Mouse (Mus musculus) lung, embryonic 14.5 days (tissue): ENCODE measurements around the gene Hnrnph1. TPM values are rescaled to one million over a fixed set of nuclear protein-coding genes. Genes with fewer than 3 reads are reported as not detected.

Experiments
- ATAC-seq: fragments of 200-750 bp; cut with Nextera tagmentation; 2 replicates; pipeline ENCODE4 v1.8.0; 2017; ENCODE audit warnings: mild to moderate bottlenecking, moderate TSS enrichment, moderate library complexity; ENCODE audit not compliant: insufficient read depth
- DNase-seq: peaks from one replicate; pipeline ENCODE4 v3.0.0-alpha.2; 2015
- H3K27ac ChIP-seq: fragments of 300-500 bp; sonication (generic); 2 replicates; pipeline ENCODE4 v1.5.1; 2014; ENCODE audit warnings: low read depth, mild to moderate bottlenecking, moderate library complexity
- H3K27me3 ChIP-seq: fragments of 300-500 bp; sonication (generic); 2 replicates; pipeline ENCODE4 v1.6.1; 2014; ENCODE audit warnings: low read length, control low read depth; ENCODE audit not compliant: insufficient read depth
- H3K36me3 ChIP-seq: fragments of 300-500 bp; sonication (generic); 2 replicates; pipeline ENCODE4 v1.6.1; 2014; ENCODE audit warnings: control low read depth; ENCODE audit not compliant: insufficient read depth
- H3K4me1 ChIP-seq: fragments of 300-500 bp; sonication (generic); 2 replicates; pipeline ENCODE4 v1.6.1; 2014; ENCODE audit warnings: antibody characterized with exemption, control low read depth; ENCODE audit not compliant: insufficient read depth
- H3K4me2 ChIP-seq: fragments of 300-500 bp; sonication (generic); 2 replicates; pipeline ENCODE4 v1.6.1; 2014; ENCODE audit warnings: mild to moderate bottlenecking
- H3K4me3 ChIP-seq: fragments of 300-500 bp; sonication (generic); 2 replicates; pipeline ENCODE4 v1.5.1; 2014; ENCODE audit warnings: low read depth, low read length
- H3K9ac ChIP-seq: fragments of 300-500 bp; sonication (generic); 2 replicates; pipeline ENCODE4 v1.6.1; 2014
- H3K9me3 ChIP-seq: fragments of 300-500 bp; sonication (generic); 2 replicates; pipeline ENCODE4 v1.6.1; 2016; ENCODE audit warnings: low read depth, low read length, control low read depth
- CTCF ChIP-seq: IDR thresholded peaks from 2 replicates; pipeline ENCODE4 v1.5.1; 2016; ENCODE audit warnings: antibody characterized with exemption, low read depth
- WGBS: fragments of 180-500 bp; shearing (Covaris S2); extraction: QIAGEN DNeasy Blood & Tissue Kit; methylation state at CpG from one replicate; pipeline ENCODE4 v1.1.7; 2014; 5-methylcytosine and 5-hydroxymethylcytosine counted together
- microRNA counts: library from miRNA; unstranded; fragments of <30 nt; microRNA quantifications from one replicate; lab custom pipeline; 2016
- microRNA-seq: library from miRNA; unstranded; fragments of <30 nt; microRNA quantifications from one replicate; pipeline ENCODE4, GENCODE M21; 2016; ENCODE audit warnings: borderline number of aligned reads
- polyA plus RNA-seq: library from polyadenylated mRNA; unstranded; fragments of >200 nt; fragmentation: Nextera tagmentation; extraction: Ambion mirVana; gene quantifications from 2 replicates; pipeline ENCODE4 v1.2.1, GENCODE M21; 2014

Gene Hnrnph1
- polyA plus RNA-seq, 1 experiment from 2014 or later: 573 TPM

- Histone ChIP-seq H3K4me3 (peak overlapping the region; percentile 83), H3K27ac (peak overlapping the region; percentile 94), H3K36me3 (no peaks in the 10 kb centered on the region), H3K9me3 (no peaks in the 10 kb centered on the region), H3K4me1 (peaks cover 5% of the 10 kb centered on the region; the same call in 1 of the 2 replicates), H3K9ac (peak overlapping the region; percentile 90), H3K27me3 (no peaks in the 10 kb centered on the region), H3K4me2 (peak overlapping the region; percentile 77)
- 28% methylated on average over 32 of the region's 32 CpGs for WGBS
- ATAC-seq: peak; percentile 18; the same call in 1 of the 2 replicates
- peak; percentile 42 for DNase-seq
- no peak for TF ChIP-seq CTCF
These were observed 54.6 kb downstream of the Hnrnph1 start for GRCm38 (mm10) chr11:50431134-50432068.

GRCm38 (mm10) chr11:50432069-50432440, 55.3 kb downstream of the Hnrnph1 start:
- Histone ChIP-seq H3K4me1 (peaks cover 5% of the 10 kb centered on the region; the same call in 1 of the 2 replicates), H3K27ac (no peak overlapping the region), H3K9me3 (no peaks in the 10 kb centered on the region), H3K4me3 (no peak overlapping the region), H3K36me3 (no peaks in the 10 kb centered on the region), H3K27me3 (no peaks in the 10 kb centered on the region), H3K4me2 (peak overlapping the region; percentile 77; the same call in 1 of the 2 replicates), H3K9ac (no peak overlapping the region)
- no peak for ATAC-seq
- TF ChIP-seq CTCF: no peak
- 87% methylated on average over 3 of the region's 3 CpGs for WGBS
- no peak for DNase-seq

GRCm38 (mm10) chr11:50432896-50433295, 56.1 kb downstream of the Hnrnph1 start:
- H3K4me2 ChIP-seq: no peak overlapping the region
- WGBS: 86% methylated on average over 5 of the region's 5 CpGs
- no peak for TF ChIP-seq CTCF

More at GRCm38 (mm10) chr11:50432896-50433295, 56.1 kb downstream of the Hnrnph1 start:
- no peak overlapping the region for H3K4me3 ChIP-seq
- H3K9me3 ChIP-seq: no peaks in the 10 kb centered on the region
- no peaks in the 10 kb centered on the region for H3K36me3 ChIP-seq
- no peaks in the 10 kb centered on the region for H3K27me3 ChIP-seq
- H3K9ac ChIP-seq: no peak overlapping the region
- no peak overlapping the region for H3K27ac ChIP-seq
- ATAC-seq (no peak), DNase-seq (no peak)
- H3K4me1 ChIP-seq: peaks cover 5% of the 10 kb centered on the region; the same call in 1 of the 2 replicates

MicroRNAs within 50 kb of the gene (microRNA counts, 519-probe panel; counts per million panel counts)
- 2,536 counts per million, percentile 46 among the panel's probes with 10 or more counts for microRNA mmu-miR-804 (lab: Ali Mortazavi, UCI)

Small RNAs within 50 kb of the gene (microRNA-seq; reads per million reads assigned to microRNA genes)
- gene Mir804: not detected

Other genes starting within 250 kb of the Hnrnph1 start
- 45.3 and 46.2 TPM in 2 replicates for gene Tbc1d9b, start 245.6 kb upstream of the Hnrnph1 start, polyA plus RNA-seq
- 18.4 and 20.3 TPM in 2 replicates for gene Mrnip, start 202.5 kb upstream of the Hnrnph1 start, polyA plus RNA-seq
- gene Sqstm1, start 166.2 kb upstream of the Hnrnph1 start, polyA plus RNA-seq: 205 and 209 TPM in 2 replicates
- 32.8 and 44.2 TPM in 2 replicates for gene Mgat4b, start 166.1 kb upstream of the Hnrnph1 start, polyA plus RNA-seq
- 2.1 and 3.2 TPM in 2 replicates for gene Ltc4s, start 138.4 kb upstream of the Hnrnph1 start, polyA plus RNA-seq
- 11.1 and 11.5 TPM in 2 replicates for gene Maml1, start 84.7 kb upstream of the Hnrnph1 start, polyA plus RNA-seq
- gene Canx, start 51.3 kb upstream of the Hnrnph1 start, polyA plus RNA-seq: 269 and 282 TPM in 2 replicates
- 0.37 and 0.66 TPM in 2 replicates for gene Cby3, start 22.5 kb upstream of the Hnrnph1 start, polyA plus RNA-seq
- 24.4 and 25.9 TPM in 2 replicates for gene Rufy1, start 54.1 kb downstream of the Hnrnph1 start, polyA plus RNA-seq
- gene Adamts2, start 225.1 kb downstream of the Hnrnph1 start, polyA plus RNA-seq: 9.5 and 10.9 TPM in 2 replicates